Mouse (Mus musculus): ENCODE results near the gene Gucy2d. TPM values are rescaled to one million over a fixed set of nuclear protein-coding genes. Genes with fewer than 3 reads are reported as not detected.

Gene Gucy2d
- polyA plus RNA-seq (2014; fragmentation: Illumina TruSeq; extraction: RNeasy Lipid Tissue Mini Kit (QIAGEN cat#74804); ENCODE audit: low read depth, low replicate concordance): not detected

DNA sequence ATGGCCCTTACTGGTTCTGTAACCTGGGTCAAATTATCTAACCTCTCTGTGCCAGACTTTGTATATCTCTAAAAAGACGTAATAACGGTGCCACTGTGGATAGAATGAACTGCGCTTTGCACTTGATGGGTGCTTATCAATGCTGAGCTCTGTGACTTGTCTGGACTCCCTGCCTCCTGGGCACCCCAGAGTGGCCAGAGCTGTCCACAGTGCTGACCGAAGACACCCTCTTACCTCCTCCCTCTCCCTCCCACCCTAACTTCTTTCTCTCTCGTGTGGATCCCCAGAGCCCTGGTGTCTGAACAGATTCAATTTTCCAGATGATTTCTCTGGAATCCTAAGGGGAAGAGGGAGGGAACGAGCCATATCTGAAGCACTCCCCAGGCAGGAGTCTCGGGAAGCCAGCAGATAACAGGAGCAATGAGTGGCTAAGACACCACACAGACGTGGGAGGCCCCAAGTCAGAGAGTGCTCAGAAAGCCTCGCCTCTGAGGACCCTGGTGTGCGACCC, at the start of gene Gucy2d:
Gucy2d (plus strand) TSS at position 461 of the 511 bp plus-strand sequence.

GRCm38 (mm10) chr7:98489131-98489530, 48.9 kb downstream of the Gucy2d start, which contains the start of gene Lrrc32:
Lrrc32 (plus strand) TSS chr7:98489283.

Other genes with a start within 250 kb of the Gucy2d start
- gene B3gnt6, start 240.9 kb upstream of the Gucy2d start, polyA plus RNA-seq (2014; fragmentation: Illumina TruSeq; extraction: RNeasy Lipid Tissue Mini Kit (QIAGEN cat#74804); ENCODE audit: low read depth, low replicate concordance): not detected
- 49.6 TPM for gene Acer3, start 119.2 kb upstream of the Gucy2d start, polyA plus RNA-seq (2014; fragmentation: Illumina TruSeq; extraction: RNeasy Lipid Tissue Mini Kit (QIAGEN cat#74804); ENCODE audit: low read depth, low replicate concordance)
- gene Tsku, start 79.1 kb upstream of the Gucy2d start, polyA plus RNA-seq (2014; fragmentation: Illumina TruSeq; extraction: RNeasy Lipid Tissue Mini Kit (QIAGEN cat#74804); ENCODE audit: low read depth, low replicate concordance): 0.32 TPM
- 1.5 TPM for gene Lrrc32, start 48.9 kb downstream of the Gucy2d start, polyA plus RNA-seq (2014; fragmentation: Illumina TruSeq; extraction: RNeasy Lipid Tissue Mini Kit (QIAGEN cat#74804); ENCODE audit: low read depth, low replicate concordance)
- 36.3 TPM for gene Emsy, start 216.4 kb downstream of the Gucy2d start, polyA plus RNA-seq (2014; fragmentation: Illumina TruSeq; extraction: RNeasy Lipid Tissue Mini Kit (QIAGEN cat#74804); ENCODE audit: low read depth, low replicate concordance)